Mouse (Mus musculus): Measurements from ENCODE around the gene Abtb2. TPM values are rescaled to one million over a fixed set of nuclear protein-coding genes. Genes with fewer than 3 reads are reported as not detected.

The Abtb2 gene
- polyA plus RNA-seq, 1 experiment = 2.4 TPM

DNA sequence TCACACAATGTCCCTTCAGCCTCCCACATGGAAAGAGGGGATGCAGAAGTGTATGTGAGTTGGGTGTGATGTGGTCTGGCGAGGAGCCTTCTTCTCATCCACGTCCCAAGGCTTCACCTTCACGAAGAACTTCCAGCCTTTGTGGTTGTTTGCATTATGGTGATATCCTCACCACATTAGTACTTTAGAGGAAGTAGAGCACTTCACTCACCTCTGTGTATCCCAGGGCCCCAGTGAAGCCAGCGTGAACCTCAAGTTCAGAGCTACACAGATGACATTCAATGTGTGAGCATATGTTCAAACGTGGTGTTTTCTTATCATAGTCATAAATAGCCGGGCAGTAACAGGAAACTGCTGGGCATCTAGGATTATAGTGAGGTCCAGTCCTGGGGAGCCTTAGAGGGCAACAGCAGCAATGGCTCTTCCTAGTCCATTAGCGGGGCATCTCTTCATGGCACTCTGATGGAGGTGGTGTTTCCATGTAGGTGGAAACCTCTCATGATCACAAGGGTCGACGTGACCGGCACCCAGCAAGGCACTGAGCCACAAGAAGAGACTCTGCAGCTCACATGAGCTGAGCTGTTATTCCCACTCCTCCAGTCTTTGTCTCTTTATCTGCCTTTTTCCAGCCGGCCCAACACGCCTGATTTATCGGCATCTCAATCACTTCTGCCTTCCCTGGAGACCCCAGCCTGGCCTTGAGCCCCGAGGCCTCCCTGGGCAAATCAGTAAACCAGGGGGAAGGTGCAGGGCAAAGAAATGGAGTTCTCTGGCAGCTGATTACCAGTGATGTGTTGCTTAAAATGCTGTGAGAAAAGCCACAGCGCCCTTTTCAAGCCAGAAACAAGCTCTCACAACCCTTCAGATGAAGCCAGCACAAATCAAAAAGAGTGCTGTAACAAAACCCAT lies 93.8 kb downstream of the Abtb2 start:
- no peak for DNase-seq (ENCODE audit: low read depth)

DNA sequence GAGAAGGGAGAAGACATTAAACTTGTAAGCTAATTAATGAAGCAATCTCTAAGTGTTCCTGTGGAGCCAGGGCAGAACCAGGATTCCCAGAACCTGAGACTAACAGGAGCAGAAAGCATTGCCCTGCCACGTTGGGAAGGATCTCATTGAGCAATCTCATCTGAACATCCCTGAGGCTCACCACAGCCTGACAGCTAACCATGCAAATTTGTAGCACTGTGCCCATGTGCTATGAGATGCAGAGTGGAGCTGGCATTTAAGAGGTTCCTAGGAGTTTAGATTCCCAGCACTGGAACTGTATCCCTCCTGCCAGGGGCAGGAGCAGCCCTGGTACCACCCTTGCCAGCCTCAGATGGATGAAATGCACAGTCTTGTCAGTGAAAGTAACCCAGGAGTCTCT lies 95.6 kb downstream of the Abtb2 start:
- DNase-seq (ENCODE audit: low read depth) = peak; percentile 65

DNA sequence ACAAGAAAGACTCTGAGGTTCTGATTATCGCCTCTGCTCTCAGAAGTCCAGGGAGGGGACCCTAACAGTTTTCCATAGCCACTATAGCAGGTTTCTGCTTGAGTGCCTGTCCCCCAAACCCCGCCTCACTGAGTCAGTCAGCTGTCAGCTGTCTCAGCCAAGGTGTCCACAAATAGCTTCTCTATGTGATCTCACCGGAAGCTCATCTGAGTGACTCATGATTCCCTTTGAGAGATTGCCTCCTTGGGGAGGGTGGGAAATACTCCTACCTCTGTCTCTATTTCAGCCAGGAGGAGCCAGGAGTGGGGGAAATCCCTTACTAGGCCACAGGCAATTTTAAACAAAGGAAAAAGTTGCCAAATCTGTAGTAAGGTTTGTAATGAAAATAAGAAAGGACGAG lies 96.0 kb downstream of the Abtb2 start:
- peak; percentile 79 for DNase-seq (ENCODE audit: low read depth)

DNA sequence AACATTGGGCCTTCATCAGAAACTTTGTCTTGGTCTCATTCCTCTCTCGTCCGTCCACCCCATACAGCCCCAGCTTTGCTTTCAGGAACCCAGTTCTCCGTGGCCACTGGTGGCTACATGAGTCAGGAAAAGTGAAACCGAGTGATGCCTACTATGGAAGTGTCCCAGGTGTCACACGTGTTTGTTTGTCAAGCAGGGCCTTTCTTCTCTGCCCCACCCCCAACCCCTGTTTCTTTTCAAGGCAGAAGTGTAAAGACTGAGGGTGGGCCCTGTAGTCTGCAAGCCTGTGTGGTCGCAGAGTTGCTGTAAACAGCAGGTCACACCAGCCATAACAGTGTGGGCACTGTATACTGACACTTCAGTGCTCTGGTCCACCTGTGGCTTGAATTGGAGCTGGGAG lies 98.2 kb downstream of the Abtb2 start:
- DNase-seq (ENCODE audit: low read depth) = no peak

DNA sequence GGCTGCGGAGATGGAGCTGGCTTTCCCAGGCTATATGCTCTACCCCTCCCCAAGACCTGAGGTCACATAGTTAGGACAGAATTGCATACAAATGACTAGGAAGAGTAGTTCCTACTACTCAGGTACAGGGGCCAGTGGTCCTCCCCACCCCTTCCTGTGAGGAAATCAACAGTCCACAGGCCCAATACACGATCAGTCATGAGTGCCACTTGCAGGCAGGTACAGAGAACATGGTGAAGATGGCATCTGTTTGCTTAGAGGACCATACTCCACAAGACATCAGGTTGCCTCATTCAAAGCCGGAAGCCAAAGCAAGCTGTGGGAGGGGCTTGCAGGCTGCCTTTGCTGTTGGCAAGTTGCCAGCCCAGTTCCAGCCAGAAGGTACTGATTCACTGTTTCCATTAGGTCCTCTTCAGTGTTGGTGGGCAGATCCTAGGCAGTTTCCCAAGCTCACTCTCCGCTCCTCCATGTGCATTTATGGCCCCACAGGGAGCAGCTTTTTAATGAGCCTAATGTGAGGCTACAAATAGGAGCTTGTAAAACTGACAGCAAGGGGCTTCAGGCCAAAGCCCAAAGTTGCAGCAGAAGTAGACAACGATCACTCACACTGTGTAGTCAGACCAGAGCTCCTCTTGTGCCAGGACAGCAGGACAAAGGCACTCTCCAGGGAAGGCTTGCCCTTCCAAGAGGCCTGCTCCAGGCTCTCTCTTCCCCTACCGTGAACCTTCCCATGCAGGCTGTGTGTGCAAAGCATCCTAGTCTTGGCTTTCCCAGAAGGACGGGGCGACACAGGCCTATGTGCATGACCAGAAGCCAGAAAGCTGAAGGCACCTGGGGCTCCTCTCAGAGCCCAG lies 102.1 kb downstream of the Abtb2 start:
- no peak for DNase-seq (ENCODE audit: low read depth)

DNA sequence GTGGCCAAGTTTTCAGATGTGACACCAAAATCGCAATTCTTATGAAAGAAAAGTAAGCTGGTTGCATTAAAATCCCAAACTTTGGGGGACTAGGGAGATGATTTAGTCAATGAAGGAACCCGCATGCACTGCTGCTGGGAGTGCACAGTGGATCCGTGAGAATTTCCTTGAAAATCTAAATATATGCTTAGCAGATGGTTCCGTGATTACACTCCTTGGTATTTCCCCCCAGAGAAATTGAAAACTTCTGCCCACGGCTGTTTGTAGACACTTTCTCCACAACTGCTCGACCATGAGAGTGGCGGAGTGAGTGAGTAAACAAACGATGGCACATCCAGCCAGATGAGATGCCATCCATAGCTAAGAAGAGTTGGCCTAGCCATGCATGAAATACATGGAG lies 102.8 kb downstream of the Abtb2 start:
- DNase-seq (ENCODE audit: low read depth) = no peak

DNA sequence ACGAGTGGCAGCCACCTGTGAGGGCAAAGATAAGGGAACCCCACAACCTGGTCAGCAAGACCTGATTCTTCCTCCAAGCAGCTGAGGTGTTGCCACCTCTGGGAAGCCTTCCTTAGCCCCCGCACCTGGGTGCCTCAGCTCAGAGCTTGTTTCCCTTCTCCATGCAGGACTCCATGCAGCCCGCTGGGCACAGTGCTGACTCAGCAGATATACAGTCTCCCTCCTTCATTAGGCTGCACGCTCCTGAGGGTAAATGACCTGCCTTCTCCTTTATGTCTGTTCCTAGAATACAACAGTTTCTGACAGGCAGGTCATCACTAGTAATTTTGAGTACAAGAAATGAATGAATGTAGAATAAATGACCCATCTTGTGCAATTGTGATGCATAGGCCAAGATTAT lies 103.5 kb downstream of the Abtb2 start:
- DNase-seq (ENCODE audit: low read depth) = no peak

DNA sequence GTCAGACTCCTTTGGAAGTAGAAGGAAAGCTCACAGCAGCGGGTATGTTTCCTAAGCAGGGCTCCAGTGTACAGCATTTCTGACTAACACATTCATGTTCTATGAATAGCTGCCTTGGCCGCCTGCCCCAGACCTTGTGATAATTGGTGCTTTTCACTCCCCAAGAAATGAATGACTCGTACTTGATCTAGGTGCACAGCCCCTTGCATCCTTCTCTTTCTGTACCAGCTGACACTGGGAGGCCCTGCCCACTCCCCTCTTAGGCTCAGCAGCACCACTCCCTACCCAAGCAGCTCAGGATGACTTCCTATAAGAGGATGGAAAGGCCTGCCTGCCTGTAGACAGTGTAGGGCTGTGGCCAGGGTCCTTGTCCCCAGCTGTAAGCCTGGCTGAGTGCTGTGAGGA lies 104.2 kb downstream of the Abtb2 start:
- no peak for DNase-seq (ENCODE audit: low read depth)

DNA sequence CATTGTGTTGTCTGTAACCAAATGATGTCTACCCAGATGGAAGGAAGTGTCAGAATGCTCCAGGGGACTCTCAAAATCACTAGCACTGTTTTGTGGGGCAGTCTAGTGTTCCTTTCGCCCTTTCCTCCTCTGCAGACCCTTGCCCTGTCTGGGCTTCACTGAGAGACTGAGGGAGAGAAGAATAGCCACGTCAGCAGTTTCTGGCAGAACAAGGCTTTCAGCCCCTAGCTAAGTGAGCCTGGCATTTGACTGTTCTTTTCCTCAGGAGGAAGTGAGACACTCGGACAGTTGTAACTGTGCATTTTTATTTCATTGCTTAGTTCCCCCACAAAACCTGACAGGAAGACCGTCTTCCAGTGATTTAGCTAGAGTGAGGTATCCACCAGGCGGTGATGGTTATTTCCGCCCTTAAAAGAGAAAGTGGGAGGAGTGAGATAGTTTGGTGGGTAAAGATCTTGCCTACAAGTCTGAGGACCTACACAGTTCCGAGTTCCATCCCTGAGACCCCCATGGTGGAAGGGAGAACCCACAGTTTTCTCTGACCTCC lies 106.5 kb downstream of the Abtb2 start:
- no peak for DNase-seq (ENCODE audit: low read depth)

DNA sequence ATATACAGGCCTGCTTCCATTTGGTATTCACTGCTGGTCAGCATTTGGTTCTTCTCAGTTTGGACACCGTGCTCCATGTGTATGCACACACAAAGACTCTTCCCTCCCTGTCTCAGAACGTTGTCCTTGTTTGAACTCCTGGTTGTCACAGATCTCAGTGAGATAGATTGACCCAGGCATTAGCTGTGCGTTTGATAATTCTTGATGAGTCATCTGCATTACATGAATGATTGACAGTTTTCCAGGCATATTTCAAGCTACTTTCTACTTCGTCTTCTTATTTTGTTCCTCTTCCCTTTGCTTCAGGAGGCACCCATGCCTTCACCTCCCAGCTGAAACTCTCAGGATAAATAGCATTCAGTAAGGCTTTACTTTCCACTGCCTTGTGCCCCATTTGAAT lies 107.5 kb downstream of the Abtb2 start:
- no peak for DNase-seq (ENCODE audit: low read depth)

DNA sequence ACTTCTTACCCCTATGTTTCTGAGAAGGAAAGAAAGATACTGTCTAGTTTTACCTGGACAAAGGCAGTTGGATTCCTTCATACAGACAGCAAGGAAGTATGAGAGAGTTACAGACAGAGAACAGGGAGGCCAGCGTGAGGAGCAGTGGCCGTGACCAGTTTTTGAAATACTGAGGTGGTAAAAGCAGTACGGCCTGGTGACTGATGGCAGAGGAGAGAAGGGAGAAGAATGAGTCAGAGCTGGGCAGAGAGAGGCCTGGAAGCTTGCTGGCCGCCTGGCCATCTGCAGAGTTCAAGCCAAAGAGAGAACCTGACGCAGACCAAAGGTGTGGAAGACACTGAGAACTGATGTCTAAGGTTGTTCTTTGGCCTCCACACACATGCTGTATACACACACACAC lies 109.3 kb downstream of the Abtb2 start:
- DNase-seq (ENCODE audit: low read depth) = no peak

DNA sequence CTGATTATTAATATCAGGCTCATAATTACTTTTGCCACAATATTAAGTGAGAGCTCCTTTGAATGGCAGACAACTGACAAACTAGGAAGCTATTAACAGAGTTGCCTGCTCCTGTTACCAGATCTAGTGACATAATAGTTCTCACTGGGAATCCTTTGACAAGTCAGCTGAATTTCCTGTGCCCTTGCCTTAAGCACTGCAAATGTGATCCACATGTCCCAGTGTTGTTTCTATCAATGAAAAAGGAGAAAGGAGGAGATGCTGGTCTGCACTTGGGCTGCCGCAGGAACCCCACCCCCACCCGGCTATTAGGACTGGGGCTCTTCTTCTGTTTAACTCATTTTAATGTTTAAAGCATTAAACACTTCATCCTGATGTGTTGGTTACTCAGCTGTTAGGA lies 110.7 kb downstream of the Abtb2 start:
- no peak for DNase-seq (ENCODE audit: low read depth)

DNA sequence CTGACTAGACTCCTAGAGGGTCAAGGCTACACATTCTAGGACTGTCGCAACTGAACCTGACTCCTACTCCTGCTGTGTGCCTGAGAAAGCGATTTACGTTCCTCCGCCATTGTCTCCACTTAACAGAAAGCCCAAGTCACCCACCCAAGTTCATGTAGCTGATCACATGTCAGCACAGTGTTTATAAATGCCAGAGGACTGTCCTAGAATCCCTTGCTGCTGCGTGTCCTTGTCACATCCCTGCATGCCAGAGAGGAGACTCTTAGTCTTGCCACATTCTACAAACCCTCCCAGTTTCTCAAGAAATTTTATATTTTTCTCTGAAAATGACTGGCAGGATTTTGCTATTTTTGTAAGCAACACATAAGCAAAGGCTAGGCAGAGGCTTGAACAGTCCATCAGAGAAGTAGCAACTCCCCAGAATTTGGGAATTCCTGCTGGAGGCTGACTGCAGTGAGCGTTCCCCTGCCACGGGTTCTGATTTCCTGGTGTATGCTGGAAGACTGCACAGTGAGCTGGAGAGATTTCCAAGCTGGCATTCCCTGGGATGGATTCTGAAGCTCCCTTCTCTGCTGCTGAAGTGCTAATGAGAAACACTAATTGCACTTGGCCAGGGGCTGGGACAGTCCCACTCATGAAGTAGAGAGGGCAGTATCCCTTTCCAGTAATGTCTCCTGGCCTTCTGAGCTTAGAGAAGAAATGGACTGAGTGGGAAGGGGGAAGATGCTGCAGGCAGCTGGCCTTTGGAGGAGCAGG lies 111.7 kb downstream of the Abtb2 start:
- DNase-seq (ENCODE audit: low read depth) = no peak

DNA sequence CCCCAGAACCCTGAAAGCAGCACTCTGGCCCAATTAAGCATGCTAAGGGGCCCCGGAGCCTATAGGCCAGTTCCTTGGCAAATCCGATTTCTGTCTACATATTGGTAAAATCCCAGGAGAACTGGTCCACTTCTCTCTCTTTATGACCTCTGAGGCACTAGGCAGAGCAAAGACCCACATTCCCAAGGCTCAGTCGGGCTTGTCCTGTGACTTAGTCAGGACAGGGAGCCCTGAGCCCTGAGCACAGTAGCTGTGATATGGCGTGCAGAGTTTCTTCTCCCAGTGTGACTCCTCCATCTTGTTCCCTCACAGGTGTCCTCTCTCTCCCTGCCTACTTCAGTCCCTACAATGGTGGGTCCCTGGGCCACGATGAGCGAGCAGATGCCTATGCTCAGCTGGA lies 112.3 kb downstream of the Abtb2 start:
- no peak for DNase-seq (ENCODE audit: low read depth)

DNA sequence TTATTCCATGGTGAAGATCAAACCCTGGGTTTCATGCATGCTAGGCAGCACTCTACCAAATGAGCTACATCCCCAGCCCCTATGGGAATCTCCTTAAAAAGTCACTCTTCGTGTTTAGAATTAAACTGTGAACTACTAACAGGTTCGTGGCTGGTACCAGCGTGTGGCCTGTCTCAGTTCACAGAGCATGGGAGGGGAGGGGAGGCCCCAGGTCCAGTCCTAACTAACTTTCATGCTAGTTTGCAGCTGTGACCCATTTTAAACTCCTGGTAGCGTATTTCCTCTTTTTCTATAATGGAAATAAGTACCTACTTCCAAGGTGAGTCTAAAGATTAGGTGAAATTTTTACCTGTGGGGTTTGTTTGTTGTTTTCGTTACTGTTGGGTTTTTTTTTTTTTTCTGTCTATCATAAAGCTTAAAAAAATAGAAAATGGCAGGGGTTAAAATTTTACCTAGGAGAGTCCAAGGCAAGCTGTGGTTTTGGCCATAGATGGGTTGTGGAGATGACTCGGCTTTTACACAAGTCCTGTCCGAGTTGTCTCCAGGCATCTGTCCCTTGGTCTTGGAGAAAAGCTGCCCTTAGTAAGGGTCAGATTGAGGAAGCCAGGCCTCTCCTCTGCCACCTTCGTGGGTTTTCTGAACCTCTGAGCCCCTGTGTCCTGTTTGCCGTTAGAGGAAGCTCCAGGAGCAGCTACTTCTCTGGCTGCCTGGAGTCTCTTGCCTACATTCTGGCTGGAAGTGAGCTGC lies 114.4 kb downstream of the Abtb2 start:
- DNase-seq (ENCODE audit: low read depth) = no peak

DNA sequence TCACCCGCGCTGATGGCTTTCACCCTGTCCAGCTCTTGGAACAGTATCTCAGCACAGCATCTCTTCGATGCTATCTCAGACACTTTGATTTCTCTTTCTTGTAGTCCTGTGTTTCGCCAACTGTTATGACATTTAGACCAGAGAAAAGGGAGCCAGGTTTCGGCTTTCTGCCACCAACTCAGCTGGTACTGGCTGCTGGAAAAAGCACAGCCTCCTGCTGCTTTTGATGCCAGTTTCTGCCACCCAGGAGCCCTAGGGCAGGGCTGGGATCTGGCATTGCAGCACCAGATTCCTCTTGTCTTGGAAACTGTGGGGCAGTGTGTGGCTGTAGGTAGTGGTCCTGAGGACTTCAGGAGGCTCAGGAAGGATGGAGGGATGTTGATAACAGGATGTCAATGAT lies 115.0 kb downstream of the Abtb2 start:
- DNase-seq (ENCODE audit: low read depth) = no peak

DNA sequence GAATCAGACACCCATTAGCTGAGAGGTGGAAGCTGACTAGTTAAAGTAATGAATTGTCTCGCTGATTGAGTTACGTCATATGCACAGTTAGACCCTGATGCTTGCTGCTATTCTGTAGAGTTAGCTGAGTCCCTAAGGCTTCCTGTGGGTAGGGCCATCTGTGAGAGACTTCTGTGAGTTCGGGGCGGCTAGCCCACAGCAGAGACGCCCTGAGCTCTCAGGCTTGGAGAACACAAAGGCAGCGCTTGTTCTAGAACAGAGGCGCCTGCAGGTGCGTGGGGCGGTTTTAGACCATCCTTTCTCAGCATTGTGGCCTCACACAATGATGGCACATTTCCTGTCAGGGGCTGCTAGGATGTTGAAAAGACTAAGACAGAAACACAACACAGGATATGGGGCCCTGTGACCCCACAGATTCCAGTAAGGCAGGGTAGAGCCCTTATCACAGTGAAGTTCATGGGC lies 116.2 kb downstream of the Abtb2 start:
- DNase-seq (ENCODE audit: low read depth) = no peak

DNA sequence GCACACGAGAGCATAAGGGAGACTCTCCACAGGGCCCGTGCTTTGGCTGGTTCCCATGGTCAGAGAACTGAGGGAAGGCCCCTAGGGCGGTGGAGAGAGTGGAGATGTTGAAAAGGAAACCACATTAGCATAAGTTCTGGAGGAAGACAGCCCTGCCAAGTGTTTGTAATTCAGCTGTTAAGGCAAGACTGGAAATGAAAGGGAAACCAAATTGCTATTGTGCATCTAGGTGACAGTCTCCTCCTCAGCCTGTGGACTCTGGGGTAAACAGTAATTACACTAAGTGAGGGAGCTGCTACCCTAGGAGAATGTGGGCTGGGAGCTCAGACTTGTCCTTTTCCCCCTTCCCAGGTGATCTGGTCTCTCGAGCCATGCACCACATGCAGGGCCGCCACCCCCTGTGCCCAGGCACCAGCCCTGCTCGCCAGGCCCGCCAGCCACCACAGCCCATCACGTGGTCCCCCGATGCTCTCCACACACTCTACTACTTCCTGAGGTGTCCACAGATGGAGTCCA lies 116.9 kb downstream of the Abtb2 start:
- DNase-seq (ENCODE audit: low read depth) = no peak

DNA sequence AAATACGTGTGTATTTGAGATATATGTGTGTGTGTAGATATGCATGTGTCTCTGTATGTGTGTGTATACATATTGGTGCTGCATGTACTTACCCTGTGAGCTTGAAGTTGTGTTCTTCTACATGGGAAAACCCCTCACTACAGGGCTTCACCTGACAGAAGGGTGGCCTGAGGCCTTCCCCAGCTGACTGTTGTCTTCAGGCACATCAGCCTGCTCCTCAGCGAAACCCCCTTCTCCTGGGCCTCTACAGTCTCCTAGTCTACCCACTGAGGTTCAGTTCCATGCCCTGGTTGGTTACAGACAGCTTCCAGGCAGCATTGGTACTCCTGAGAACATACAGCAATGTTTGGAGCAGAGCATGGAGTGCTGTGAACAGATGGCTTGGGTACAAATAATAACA lies 118.3 kb downstream of the Abtb2 start:
- DNase-seq (ENCODE audit: low read depth) = no peak

DNA sequence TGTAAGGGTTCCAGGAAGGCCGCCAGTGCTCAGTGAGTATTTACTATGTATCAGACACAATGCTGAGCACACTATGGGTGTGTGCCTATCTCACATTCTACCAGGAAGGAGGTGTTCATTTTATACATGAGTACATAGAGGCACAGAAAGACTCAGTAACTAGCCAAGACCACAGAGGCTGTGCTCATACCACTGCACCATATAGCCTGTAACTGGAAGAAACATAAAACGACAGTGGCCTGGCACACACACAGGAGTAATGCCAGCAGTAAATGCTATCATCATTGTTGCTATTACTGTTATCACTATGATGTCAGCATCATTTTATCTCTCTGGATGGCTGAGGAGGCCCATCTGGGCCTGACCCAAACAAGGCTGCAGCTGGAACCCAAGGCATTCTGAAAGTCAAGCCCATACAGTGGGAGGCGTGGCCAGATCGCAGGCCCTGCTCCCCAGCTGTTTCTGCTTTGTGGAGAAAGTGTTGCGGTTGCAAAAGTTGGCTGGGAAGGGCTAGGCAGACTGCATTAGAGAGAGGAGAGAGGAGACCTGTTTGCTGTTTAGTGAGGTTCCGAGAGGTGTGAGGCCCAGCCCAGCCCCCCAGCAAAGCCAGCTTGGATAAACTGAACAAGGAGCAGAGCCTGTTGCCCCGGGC lies 118.9 kb downstream of the Abtb2 start:
- DNase-seq (ENCODE audit: low read depth) = no peak
